Comparison of ENCODE assay signal across 8 mouse cellular contexts in genomic region chr13:95960477-95961185, GRCm38 (mm10).
A peak's percentile ranks its signal among the peaks of the same experiment; 100 is the strongest.
DNase-seq lines count a peak whose midpoint lies in the region; ATAC-seq and TF ChIP-seq lines count a peak whose summit lies in the region.

No protein-coding gene starts in this region.

- peak overlapping the region; percentile 70 for H3K4me2 ChIP-seq in hindbrain, embryonic 11.5 days (replicated peaks; ENCODE audit: low read depth, low read length)

- H3K9me3 ChIP-seq in MEL (replicated peaks; ENCODE audit: insufficient read depth, low read length): no peaks in the 10 kb centered on the region
- H3K9me3 ChIP-seq in hindbrain, embryonic 11.5 days (ENCODE audit: control insufficient read depth, low read length): no peaks in the 10 kb centered on the region

- WGBS in cerebellum, adult 2 months: 38% methylated on average over 10 of the region's 10 CpGs
- WGBS in hindbrain, embryonic 11.5 days: 6% methylated on average over 10 of the region's 10 CpGs
- WGBS in thymus, adult 2 months: 8% methylated on average over 10 of the region's 10 CpGs

- TF ChIP-seq POLR2A in cerebellum, adult 2 months (IDR thresholded peaks at IDR 0.05; ENCODE audit: borderline replicate concordance, insufficient read depth, low read length): no peak
- TF ChIP-seq POLR2A in MEL (IDR thresholded peaks at IDR 0.05; ENCODE audit: control insufficient read depth in 1 of 2, insufficient read depth in 1 of 2, low read depth in 1 of 2, low read length in 2 of 2, poor library complexity in 1 of 2): no peak
- no peak for TF ChIP-seq POLR2A in thymus, adult 2 months (IDR thresholded peaks at IDR 0.05; ENCODE audit: control insufficient read depth, extremely low read depth, insufficient read depth, low read length, poor library complexity)

- no peak overlapping the region for H3K9ac ChIP-seq in MEL (ENCODE audit: control insufficient read depth, low read depth, low read length, poor library complexity, severe bottlenecking)
- peak overlapping the region; percentile 38; the same call in 1 of the 2 replicates for H3K9ac ChIP-seq in hindbrain, embryonic 11.5 days (ENCODE audit: low read depth, low read length)

- H3K36me3 ChIP-seq in MEL (ENCODE audit: control insufficient read depth in 1 of 2, insufficient read depth in 2 of 2, low read length in 2 of 2): peaks cover 0 to 28% of the 10 kb centered on the region in 2 experiments; a peak in 2 of 4 replicates
- no peaks in the 10 kb centered on the region for H3K36me3 ChIP-seq in hindbrain, embryonic 11.5 days (ENCODE audit: control insufficient read depth, insufficient read depth, low read length)
- H3K36me3 ChIP-seq in thymus, adult 2 months (ENCODE audit: control insufficient read depth, insufficient read depth, low read length): no peaks in the 10 kb centered on the region

- no peaks in the 10 kb centered on the region for H3K4me1 ChIP-seq in cerebellum, adult 2 months (ENCODE audit: control insufficient read depth, insufficient read depth, low read length)
- peaks cover 11 to 56% of the 10 kb centered on the region in 2 experiments for H3K4me1 ChIP-seq in MEL (ENCODE audit: control insufficient read depth in 1 of 2, insufficient read depth in 2 of 2, low read length in 2 of 2)
- peaks cover 2% of the 10 kb centered on the region; the same call in 1 of the 2 replicates for H3K4me1 ChIP-seq in hindbrain, embryonic 11.5 days (replicated peaks; ENCODE audit: control insufficient read depth, insufficient read depth, low read length)
- peaks cover 59% of the 10 kb centered on the region for H3K4me1 ChIP-seq in thymus, adult 2 months (replicated peaks; ENCODE audit: control insufficient read depth, insufficient read depth, low read length)

- ATAC-seq in hindbrain, embryonic 11.5 days (ENCODE audit: low FRiP score): no peak; the same call in 1 of the 2 replicates

- no peak for TF ChIP-seq EP300 in MEL (IDR thresholded peaks at IDR 0.05; ENCODE audit: low read depth in 1 of 2, low read length in 2 of 2)

- no peak for TF ChIP-seq RAD21 in MEL (IDR thresholded peaks at IDR 0.05; ENCODE audit: low read depth, low read length)

- no peak for TF ChIP-seq CTCF in cerebellum, adult 2 months (IDR thresholded peaks at IDR 0.05; ENCODE audit: borderline replicate concordance, insufficient read depth, low read depth, low read length)
- no peak for TF ChIP-seq CTCF in MEL (IDR thresholded peaks at IDR 0.05 in 2 of 3, conservative IDR thresholded peaks at IDR 0.05 in 1 of 3; ENCODE audit: control insufficient read depth in 1 of 3, insufficient read depth in 1 of 3, low read depth in 2 of 3, low read length in 3 of 3, poor library complexity in 1 of 3, severe bottlenecking in 1 of 3)
- no peak for TF ChIP-seq CTCF in thymus, adult 2 months (IDR thresholded peaks at IDR 0.05; ENCODE audit: borderline replicate concordance, control insufficient read depth, extremely low read depth, insufficient read depth, low read length, poor library complexity)

- H3K27me3 ChIP-seq in cerebellum, adult 2 months (ENCODE audit: control insufficient read depth, insufficient read depth, low read length): no peaks in the 10 kb centered on the region
- H3K27me3 ChIP-seq in MEL (ENCODE audit: control insufficient read depth in 1 of 2, insufficient read depth in 2 of 2, low read length in 2 of 2): no peaks in the 10 kb centered on the region
- H3K27me3 ChIP-seq in hindbrain, embryonic 11.5 days (ENCODE audit: control insufficient read depth, insufficient read depth, low read length): no peaks in the 10 kb centered on the region
- no peaks in the 10 kb centered on the region for H3K27me3 ChIP-seq in thymus, adult 2 months (ENCODE audit: control insufficient read depth, insufficient read depth, low read length)

- H3K4me3 ChIP-seq in cerebellum, adult 2 months (replicated peaks; ENCODE audit: insufficient read depth, low read depth, low read length): peak overlapping the region; percentile 46
- H3K4me3 ChIP-seq in MEL (ENCODE audit: control insufficient read depth in 1 of 2, insufficient read depth in 1 of 2, low read depth in 2 of 2, low read length in 2 of 2): no peak overlapping the region
- peak overlapping the region; percentile 29 for H3K4me3 ChIP-seq in hindbrain, embryonic 11.5 days (ENCODE audit: low read depth, low read length)
- peak overlapping the region; percentile 86 for H3K4me3 ChIP-seq in thymus, adult 2 months (ENCODE audit: control insufficient read depth, insufficient read depth, low read length)

- no peaks in the 10 kb centered on the region for H3K79me2 ChIP-seq in MEL (ENCODE audit: control insufficient read depth, insufficient read depth, low read length, poor library complexity)

- no peak for DNase-seq in cerebellum, adult 2 months
- no peak for DNase-seq in cerebellum, adult 11-12 months
- peak; percentile 74 for DNase-seq in MEL (ENCODE audit: low read depth, low spot score)
- peak; percentile 27 for DNase-seq in hindbrain, embryonic 11.5 days (ENCODE audit: low spot score)
- DNase-seq in lung, postnatal 10 days: peak; percentile 15
- peak; percentile 64 for DNase-seq in thymus, adult 2 months
- no peak for DNase-seq in testis, postnatal 14 days (ENCODE audit: low spot score)
- no peak for DNase-seq in right cerebral cortex, postnatal 14 days

- H3K27ac ChIP-seq in cerebellum, adult 2 months (ENCODE audit: insufficient read depth, low read length): no peak overlapping the region
- peak overlapping the region; percentile 21; the same call in 1 of the 2 replicates for H3K27ac ChIP-seq in MEL (ENCODE audit: control insufficient read depth, low read depth, low read length)
- H3K27ac ChIP-seq in hindbrain, embryonic 11.5 days (ENCODE audit: low read depth, low read length): peak overlapping the region; percentile 60
- H3K27ac ChIP-seq in thymus, adult 2 months (ENCODE audit: control insufficient read depth, insufficient read depth, low read length): peak overlapping the region; percentile 87

TF ChIP-seq in MEL, 35 proteins besides CTCF, POLR2A, EP300 and RAD21:
- TF ChIP-seq BHLHE40 (IDR thresholded peaks at IDR 0.05; ENCODE audit: borderline replicate concordance, low read depth, low read length) (no peak), JUND (IDR thresholded peaks at IDR 0.05; ENCODE audit: low read depth, low read length) (peak; percentile 86), ZNF384 (IDR thresholded peaks at IDR 0.05; ENCODE audit: low read depth, low read length) (0 out of 2 replicates have a peak, but pooled peaks have one; percentile 30), MYC (IDR thresholded peaks at IDR 0.05; ENCODE audit: low read depth, low read length) (no peak)

Comparison
In these comparisons a context has a peak if more than half of its experiments do, and no peak if none do; other contexts are left out.
1. DNase-seq: peak in MEL (single experiment), hindbrain, embryonic 11.5 days (single experiment), lung, postnatal 10 days (single experiment) and thymus, adult 2 months (single experiment); none in cerebellum, adult 2 months (0 of 2), cerebellum, adult 11-12 months (single experiment), testis, postnatal 14 days (single experiment) and right cerebral cortex, postnatal 14 days (single experiment).
2. H3K4me3 ChIP-seq: peak in cerebellum, adult 2 months (single experiment), hindbrain, embryonic 11.5 days (single experiment) and thymus, adult 2 months (single experiment); none in MEL (0 of 2).